Mouse (Mus musculus): ENCODE measurements around the gene Lima1.
"Not testable (repeated sequence)": the region's sequence is repeated elsewhere in the genome, so short reads cannot be mapped to it uniquely, and the experiment has no call there.

Lima1 gene

DNA sequence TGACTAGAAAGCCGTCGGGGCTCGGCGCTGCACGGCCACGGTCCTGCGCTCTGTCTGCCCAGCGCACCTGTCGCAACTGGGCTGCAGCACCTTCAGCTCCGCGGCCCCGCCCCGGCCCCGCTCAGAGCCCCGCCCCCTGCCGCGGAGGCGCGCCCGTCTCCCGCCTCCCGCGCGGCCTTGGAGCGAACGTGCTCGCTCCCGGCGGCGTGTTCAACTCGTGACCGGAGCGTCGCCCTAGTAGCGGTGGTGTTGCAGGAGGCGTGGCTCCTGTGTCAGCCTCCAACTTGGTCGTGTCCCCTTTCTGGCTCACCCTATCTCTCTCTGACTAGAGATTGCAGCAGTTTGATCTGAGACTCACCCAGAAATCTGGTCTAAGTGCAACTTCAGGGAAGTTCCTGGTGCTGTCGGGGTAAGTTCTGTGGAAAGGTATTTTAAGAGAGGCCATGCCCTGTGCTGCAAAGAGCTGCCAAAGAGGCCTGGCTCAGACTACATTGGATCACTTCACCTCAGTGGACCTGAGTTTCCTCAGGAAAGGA is at the start of gene Lima1:
TSS of gene Lima1 (minus strand) at position 123 of the 536 bp plus-strand sequence.
- in situ Hi-C loops (cut with MboI; ENCODE audit: unreplicated experiment in 2 of 2): no loop called here

DNA sequence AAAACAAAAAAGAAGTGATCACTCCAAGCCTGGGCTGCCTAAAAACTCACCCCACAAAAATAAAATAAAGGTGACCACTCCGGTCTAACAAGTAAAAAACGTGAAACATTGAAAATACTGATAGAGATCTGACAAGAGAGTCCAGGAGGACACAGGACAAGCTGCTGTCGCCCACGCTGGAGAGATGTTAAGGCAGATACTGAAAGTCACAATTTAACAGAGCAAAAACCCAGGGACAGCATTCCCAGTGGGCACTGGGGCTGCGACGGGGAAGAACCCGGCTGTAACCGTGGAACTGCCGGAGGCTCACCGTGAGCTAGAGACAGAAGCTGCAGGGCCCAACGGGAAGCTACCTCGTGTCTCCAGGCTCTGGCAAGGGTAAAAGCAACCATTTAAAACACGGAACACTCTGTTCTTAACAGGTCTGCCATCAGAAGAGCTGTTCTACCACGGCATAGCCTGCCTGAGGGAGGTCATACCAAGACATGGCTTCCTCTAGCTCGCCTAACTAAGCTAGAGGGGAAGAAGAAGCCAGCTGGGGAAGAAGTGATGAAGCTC is 44.4 kb upstream of the Lima1 start:
- in situ Hi-C loops (cut with MboI; ENCODE audit: unreplicated experiment in 2 of 2): no loop called here

DNA sequence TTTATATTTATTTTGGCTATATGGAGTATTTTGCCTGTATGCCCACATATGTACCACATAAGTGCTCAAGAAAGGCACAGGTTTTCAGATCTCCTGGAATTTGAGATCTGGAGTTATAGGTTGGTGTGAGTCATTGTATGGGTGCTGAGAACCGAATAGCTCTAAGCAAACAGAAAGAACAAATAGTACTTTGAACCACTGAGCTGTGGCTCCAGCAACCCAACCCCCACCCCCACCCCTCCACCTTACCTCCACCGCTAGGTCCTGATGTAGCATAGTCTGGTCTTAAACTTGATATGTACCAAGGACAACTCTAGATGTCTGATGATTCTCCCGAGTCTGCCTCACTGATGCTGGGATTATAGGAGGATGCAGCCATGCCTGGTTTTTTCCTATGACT is 42.0 kb upstream of the Lima1 start:
- in situ Hi-C loops (cut with MboI; ENCODE audit: unreplicated experiment in 2 of 2): no loop called here

DNA sequence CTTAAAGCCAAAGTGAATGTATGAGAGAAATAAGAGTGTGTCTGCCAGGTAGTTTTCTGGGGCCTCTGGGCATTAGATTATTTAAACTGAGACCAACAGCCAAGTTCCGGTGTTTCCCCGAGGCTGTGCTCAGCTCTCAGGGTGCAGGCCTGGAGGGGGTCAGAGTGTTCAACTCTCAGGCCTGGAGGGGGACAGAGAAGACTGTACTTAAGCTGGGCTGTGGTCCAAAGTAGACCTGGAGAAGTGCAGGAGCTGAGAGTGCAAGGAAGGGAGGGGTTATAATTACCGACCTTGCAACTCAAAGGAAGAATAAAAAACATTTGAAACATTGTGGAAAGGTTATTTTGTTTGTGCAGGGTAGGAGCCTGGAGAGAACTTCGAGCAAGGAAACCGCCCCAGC is 39.4 kb upstream of the Lima1 start:
- in situ Hi-C loops (cut with MboI; ENCODE audit: unreplicated experiment in 2 of 2): no loop called here

DNA sequence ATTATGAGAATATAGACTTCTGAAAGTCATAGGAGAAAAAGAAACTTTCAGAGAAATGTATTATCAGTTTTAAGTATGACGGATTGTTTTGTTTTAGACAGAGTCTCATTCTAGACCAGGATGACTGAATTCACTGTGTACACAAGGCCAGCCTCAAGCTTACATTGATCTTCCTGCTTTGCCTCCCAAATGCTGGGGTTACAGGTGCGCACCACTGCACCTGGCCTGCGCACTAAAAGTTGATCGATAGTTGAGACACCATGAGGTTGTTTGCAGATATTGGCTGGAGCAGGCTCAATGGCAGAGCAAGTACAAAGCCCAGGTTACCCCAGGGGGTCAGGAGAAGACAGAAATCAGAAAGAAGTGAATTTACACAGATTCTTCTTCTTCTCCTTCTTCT is 36.5 kb upstream of the Lima1 start:
- in situ Hi-C loops (cut with MboI; ENCODE audit: unreplicated experiment in 2 of 2): no loop called here

DNA sequence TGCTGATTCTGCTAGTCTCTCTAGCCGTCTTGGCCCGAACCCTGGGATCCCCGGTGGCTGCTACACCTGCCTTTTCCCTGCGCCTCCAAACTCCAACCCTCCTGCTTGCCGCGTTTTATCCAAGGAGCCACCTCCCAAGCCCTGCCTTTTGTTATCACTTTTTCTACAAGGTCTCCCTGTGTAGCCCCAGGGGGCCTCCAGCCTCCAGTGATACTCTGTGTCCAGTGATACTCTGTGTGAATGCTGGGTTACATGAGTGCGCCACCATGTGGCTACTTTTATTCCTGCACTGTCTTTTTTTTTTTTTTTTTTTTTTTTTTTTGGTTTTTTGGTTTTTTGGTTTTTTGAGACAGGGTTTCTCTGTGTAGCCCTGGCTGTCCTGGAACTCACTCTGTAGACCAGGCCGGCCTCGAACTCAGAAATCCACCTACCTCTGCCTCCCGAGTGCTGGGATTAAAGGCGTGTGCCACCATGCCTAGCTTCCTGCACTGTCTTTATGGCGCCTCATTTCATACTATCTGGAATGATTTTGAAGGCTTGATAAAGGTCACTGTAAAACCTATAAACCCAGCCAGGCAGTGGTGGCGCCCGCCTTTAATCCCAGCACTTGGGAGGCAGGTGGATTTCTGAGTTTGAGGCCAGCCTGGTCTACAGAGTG is 34.2 kb upstream of the Lima1 start:
- in situ Hi-C loops (cut with MboI; ENCODE audit: unreplicated experiment in 2 of 2): loop anchor here (5.0 to 10.0 kb wide), 5 partner anchors 72 to 415 kb away; partner anchors contain the start of gene Aqp5 (in 2 of the 2)

DNA sequence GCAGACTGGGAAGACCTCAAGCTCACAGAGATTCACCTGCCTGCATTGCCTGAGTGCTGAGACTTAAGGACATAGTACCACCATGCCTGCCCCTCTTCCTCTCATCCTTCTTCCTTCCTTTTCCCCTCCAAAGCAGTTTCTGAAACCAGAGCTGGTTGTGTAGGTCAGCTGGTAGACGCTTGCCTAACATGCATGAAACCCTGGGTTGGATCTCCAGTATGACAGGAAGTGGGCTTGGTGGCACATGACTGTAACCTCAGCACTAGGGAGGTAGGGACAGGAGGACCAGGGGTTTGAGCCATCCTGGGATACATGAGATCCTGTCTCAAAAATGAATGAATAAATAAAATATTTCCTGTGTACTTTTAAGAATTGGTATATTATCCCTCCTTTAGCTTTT is 32.3 kb upstream of the Lima1 start:
- in situ Hi-C loops (cut with MboI; ENCODE audit: unreplicated experiment in 2 of 2): loop anchor here (5.0 to 10.0 kb wide), 5 partner anchors 70 to 413 kb away; partner anchors contain the start of gene Aqp5 (in 2 of the 2)

DNA sequence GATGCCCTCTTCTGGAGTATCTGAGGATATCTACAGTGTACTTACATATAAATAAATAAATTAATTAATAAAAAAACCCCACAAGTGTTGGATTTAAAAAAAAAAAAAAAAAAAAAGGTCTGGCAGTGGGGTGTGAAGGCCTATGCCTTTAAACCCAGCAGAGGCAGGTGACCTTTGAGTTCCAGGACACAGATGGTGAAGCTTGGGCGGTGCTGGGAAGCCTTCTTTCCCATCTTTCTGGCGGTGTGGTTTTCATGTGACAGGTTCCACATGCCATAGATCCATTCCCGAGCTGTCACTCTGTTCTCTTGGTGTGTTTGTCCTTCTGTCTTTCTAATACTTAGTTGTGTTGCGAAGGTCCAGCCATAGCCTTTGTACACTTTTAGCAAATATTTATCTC is 31.8 kb upstream of the Lima1 start:
- in situ Hi-C loops (cut with MboI; ENCODE audit: unreplicated experiment in 2 of 2): loop anchor here (5.0 to 10.0 kb wide), 5 partner anchors 70 to 412 kb away; partner anchors contain the start of gene Aqp5 (in 2 of the 2)

DNA sequence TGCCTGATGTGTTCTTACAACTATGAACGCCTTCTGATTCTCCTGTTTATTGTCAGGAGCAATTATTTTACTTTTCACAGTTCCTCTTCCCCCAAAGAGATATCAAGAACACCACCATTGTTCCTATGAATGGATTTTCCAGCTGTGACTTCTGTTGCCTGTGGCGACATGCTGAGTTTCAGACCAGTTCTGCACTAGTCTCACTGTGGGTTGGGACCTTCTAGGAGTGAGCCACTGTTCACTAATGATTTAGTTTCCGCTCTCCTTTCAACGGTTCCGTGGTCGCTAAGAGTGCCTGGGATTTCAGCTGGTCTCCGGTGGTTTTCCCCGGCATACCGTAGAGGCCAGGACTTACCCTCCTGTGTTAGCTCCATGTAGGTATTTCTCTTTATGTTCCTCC is 29.6 kb upstream of the Lima1 start:
- in situ Hi-C loops (cut with MboI; ENCODE audit: unreplicated experiment in 2 of 2): loop anchor here (5.0 to 10.0 kb wide), 5 partner anchors 68 to 410 kb away; partner anchors contain the start of gene Aqp5 (in 2 of the 2)

DNA sequence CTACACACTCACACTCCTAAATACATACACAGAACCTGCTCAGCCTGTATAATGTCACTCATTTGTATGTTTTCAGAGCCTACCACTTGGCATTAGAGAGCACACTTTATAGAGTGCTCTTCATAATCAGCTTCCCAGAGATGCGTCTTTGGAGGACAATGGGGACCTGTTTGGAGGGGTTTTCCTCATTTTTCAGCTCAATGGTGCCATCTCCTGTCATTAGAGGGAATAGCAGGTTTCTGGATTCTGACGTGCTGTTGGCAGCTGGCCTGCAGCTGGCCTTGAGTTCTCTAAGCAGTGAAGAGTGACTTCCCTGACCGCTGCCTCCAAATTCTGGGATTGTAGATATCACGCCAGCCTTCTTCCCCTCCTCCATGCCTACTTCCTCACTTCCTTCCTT is 29.1 kb upstream of the Lima1 start:
- in situ Hi-C loops (cut with MboI; ENCODE audit: unreplicated experiment in 2 of 2): loop anchor here (10.0 kb wide), 2 partner anchors 310 to 410 kb away; partner anchors contain the start of gene Aqp5 (in 1 of the 2)

DNA sequence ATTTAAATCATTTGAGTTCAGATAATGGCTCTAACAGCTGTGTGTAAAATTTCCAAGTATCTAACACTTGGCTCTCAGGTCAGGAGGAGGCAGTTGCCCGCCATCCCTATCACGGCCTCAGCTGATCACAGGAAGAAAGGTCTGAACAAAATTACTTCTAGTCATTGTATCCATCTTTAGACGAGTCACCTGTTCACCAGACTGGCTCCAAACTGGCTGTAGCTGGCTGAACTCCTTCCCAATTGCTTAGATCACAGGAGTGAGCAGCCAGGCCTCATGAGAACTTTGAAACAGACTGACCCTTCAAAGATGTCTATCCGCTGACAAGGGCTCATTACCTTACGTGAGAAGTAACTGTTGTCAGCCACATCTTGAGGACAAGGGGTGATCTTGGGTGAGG is 28.0 kb upstream of the Lima1 start:
- in situ Hi-C loops (cut with MboI; ENCODE audit: unreplicated experiment in 2 of 2): loop anchor here (10.0 kb wide), 2 partner anchors 308 to 408 kb away; partner anchors contain the start of gene Aqp5 (in 1 of the 2)

DNA sequence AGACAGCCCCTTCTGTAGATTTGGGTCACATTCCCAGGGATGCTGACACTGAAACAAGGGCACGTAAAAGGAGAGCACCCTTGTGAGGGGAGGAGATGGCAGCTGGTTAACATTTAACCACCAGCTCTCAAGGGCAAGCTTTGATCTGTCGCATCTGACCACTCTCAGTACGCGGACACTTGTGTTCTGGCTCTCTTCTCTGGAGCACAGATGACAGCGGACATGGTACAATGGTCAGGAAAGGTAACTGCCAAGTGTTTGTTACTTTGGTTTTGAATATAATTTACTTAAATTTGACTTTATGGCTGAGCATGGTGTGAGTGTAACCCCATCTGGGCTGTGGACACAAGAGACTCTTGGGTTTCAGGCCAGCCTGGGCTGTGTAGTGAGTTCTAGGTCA is 27.5 kb upstream of the Lima1 start:
- in situ Hi-C loops (cut with MboI; ENCODE audit: unreplicated experiment in 2 of 2): loop anchor here (10.0 kb wide), 2 partner anchors 308 to 408 kb away; partner anchors contain the start of gene Aqp5 (in 1 of the 2)

DNA sequence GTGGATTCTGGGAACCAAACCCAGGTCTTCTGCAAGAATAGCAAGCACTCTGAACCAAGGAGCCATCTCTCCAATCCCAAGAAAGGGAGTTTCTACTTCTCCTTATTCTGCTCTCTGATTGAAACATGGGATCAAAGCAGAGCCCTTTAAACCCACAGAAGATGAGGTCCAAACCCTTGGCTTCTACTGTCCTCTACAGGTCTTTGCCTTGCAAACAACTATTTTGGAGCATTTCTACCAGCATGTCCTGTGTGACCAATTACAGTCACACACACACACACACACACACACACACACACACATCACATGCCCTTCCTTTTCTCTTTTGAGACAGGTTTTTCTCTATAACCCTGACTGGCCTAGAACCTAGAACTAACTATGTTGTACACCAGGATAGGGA is 21.4 kb upstream of the Lima1 start:
- in situ Hi-C loops (cut with MboI; ENCODE audit: unreplicated experiment in 2 of 2): loop anchor here (5.0 kb wide), 2 partner anchors 59 to 174 kb away; no protein-coding TSS in a partner anchor

DNA sequence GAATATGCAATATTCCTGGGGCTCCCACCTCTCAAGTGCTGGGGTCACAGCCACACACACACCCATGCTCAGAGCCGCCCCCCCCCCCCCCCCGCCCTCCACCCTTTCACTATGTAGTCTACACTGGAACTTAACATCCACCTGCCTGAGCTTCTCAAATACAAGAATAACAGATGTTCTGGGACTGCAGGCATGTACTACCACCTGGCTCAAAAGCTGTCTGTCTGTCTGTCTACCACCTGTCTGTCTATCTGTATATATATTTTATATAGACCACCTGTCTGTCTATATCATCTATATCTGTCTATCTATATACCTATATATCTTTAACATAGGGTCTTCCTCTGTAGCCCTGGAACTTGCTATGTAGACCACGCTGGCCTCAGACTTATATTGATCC is 16.1 kb upstream of the Lima1 start:
- in situ Hi-C loops (cut with MboI; ENCODE audit: unreplicated experiment in 2 of 2): no loop called here

DNA sequence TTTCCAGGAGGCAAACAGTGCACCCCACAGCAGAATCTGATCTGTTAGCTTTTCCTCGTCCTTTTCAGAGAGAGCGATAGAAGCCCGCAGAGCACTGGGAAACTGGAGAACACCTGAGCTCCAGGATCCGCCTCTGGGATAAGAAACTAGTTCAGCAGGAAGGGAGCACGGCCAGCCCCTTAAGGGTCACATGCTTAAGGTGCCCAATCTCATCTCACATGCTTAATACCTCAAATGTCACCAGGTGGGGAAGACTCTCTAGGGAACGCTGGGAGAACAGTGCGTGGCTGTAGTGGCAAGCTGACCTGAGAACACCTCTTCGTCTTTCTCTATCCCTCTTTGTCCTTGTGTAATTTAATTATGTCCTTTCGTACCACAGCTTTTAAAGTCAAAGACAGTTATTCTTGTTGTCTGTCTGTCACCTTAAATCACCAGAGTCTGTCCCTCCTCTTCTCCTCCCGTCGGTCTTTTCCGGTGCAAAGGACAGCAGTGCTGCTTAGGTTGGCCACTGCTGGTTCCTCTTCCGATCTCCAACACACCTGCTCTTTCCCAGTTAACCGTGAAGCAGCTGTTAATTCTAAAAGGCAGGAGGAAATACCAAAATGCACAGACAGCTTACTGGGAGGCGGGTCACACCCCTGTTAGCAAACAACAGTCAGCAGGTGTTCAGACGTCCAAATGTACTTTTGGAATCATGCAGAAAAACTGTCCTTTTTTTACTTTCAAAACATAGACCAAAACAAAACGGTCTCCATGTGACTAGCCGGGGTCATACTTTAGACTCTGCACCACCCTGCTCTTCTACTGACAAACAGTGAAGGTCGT is 15.4 kb upstream of the Lima1 start:
- in situ Hi-C loops (cut with MboI; ENCODE audit: unreplicated experiment in 2 of 2): no loop called here

DNA sequence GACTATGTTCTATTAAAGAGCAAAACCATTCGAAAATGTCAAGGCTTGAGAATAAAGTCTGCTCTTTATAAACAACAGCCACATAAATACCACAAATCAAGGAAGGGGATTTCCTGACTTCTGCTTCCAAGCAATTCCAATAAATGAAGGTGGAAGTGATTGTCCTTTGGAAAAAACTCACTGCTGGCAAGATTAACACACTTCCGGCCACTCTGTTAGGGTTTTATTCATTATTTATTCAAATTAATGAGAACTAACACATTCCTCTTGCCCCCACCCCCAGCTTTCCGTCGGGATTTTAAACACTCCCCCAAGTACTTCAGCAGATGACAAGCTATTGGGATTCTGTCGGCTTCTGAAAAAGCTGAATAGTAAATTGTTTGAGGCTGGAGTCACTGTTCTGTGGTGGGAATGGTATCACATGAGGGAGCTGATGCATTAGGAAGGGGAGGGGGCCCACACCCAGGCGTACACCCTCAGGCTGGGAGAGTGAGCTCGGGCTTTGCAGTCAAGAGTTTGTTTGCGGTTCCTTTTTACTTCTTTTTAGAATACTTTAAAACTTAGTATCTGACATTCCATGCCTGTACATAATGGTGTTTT is 14.1 kb upstream of the Lima1 start:
- in situ Hi-C loops (cut with MboI; ENCODE audit: unreplicated experiment in 2 of 2): no loop called here

DNA sequence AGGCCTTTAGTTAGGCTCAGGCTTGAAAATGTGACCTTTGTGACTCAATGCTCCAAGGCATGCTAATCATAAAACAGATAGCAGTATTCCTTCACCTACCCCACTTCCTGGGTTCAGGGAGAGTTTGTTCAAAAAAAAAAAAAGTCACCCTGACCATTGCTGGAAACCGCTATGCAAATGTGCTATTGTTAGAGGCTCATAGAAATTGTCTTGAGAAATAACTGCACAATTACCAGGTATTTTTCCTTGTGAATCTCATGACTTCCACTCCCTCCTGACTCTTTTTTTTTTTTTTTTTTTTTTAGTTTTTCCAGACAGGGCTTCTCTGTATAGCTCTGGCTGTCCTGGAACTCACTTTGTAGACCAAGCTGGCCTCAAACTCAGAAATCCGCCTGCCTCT is 11.9 kb upstream of the Lima1 start:
- in situ Hi-C loops (cut with MboI; ENCODE audit: unreplicated experiment in 2 of 2): not testable (repeated sequence)

DNA sequence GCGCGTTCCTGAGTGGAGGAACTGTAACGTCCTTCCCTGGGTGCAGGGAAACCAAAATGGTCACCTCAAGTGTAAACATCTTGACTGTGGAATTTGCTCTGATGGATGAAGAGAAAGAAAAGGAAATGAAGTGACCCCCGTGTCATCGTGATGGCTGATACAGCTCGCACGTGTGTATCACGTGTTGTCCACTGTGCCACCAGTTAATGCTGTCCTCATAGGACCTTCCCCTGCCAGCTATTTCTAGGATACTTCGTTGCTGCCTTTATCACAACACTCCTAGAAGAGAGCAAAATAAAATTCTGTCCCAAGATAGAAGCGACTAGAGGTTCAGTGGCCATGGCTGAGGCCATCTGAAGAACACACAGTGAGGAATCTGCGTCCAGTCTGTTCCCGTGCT is 8.8 kb upstream of the Lima1 start:
- in situ Hi-C loops (cut with MboI; ENCODE audit: unreplicated experiment in 2 of 2): no loop called here

DNA sequence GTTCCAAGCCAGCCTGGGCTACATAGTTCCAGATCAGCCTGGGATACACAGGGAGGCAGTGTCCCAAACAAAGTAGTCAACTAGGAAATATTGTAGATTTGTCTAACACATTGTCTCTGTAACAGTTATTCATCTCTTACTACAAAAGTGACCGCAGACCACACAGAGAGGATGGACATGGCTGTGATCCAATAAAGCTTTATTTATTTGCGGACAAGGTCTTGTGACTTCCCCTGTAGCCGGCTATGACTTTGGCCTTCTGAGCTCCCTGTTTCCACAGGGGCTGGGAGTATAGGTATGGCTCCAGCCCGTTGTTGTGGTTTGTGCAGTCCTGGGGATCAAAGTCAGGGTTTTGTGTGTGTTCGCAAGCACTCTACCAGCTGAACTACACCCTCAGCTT is 3.3 kb upstream of the Lima1 start:
- in situ Hi-C loops (cut with MboI; ENCODE audit: unreplicated experiment in 2 of 2): no loop called here

DNA sequence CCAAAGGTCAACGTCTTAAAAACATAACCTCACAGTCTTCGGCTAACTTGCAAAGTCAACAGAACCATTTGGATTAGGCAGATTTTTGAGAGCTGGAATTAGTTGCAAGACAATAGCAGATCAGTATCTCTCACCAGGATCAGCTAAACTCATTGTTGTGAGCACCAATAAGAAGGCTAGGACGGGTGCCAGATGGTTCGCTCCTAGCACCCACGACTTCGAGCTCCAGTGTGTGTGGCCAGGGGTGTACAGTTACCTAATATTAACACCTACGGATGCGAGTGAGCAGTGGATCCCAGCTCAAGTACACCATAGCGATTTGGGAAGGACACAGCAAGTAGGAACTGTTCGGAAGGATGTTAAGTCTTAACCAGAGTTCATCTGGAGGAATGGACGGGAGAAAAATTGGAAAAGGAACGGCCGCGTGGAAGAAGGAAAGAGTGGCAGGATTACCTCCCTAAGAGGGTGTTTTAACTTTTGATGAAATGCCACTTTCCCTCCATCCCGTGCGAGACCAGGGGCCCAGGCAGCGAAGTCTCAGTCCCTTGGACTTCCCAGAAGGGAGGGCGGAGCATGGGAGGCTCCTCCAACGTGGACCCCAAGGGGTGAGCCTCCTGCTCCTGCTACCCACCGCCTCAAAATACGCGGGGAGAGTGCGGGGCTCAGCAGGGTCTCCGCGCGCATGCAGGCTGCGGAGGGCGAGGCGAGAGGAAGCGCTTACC is 483 bp downstream of the Lima1 start:
- in situ Hi-C loops (cut with MboI; ENCODE audit: unreplicated experiment in 2 of 2): no loop called here

Measured in v-Abl transformed pro-B cells (cell line).